Mouse (Mus musculus) stomach, embryonic 15.5 days (tissue): ENCODE results near the gene Ddx23. TPM values are rescaled to one million over a fixed set of nuclear protein-coding genes. Genes with fewer than 3 reads are reported as not detected.

Experiments used
- ATAC-seq: fragments of 200-750 bp; cut with Nextera tagmentation; 2 replicates; pipeline ENCODE4 v1.8.0; 2017; ENCODE audit warnings: low read depth, moderate number of reproducible peaks, moderate TSS enrichment; ENCODE audit not compliant: insufficient read depth, low FRiP score
- H3K27ac ChIP-seq: fragments of 300-500 bp; sonication (generic); 2 replicates; pipeline ENCODE4 v1.5.1; 2015; ENCODE audit warnings: mild to moderate bottlenecking, inconsistent platforms
- H3K27me3 ChIP-seq: fragments of 300-500 bp; sonication (generic); replicated peaks from 2 replicates; pipeline ENCODE4 v1.6.1; 2015; ENCODE audit warnings: inconsistent platforms
- H3K36me3 ChIP-seq: fragments of 300-500 bp; sonication (generic); 2 replicates; pipeline ENCODE4 v1.6.1; 2015; ENCODE audit warnings: inconsistent platforms
- H3K4me1 ChIP-seq: fragments of 300-500 bp; sonication (generic); 2 replicates; pipeline ENCODE4 v1.6.1; 2015; ENCODE audit warnings: inconsistent platforms
- H3K4me2 ChIP-seq: fragments of 300-500 bp; sonication (generic); 2 replicates; pipeline ENCODE4 v1.6.1; 2015; ENCODE audit warnings: mild to moderate bottlenecking, inconsistent platforms
- H3K4me3 ChIP-seq: fragments of 300-500 bp; sonication (generic); replicated peaks from 2 replicates; pipeline ENCODE4 v1.5.1; 2015; ENCODE audit warnings: inconsistent platforms
- H3K9ac ChIP-seq: fragments of 300-500 bp; sonication (generic); 2 replicates; pipeline ENCODE4 v1.6.1; 2015; ENCODE audit warnings: inconsistent platforms
- H3K9me3 ChIP-seq: fragments of 300-500 bp; sonication (generic); 2 replicates; pipeline ENCODE4 v1.6.1; 2016; ENCODE audit warnings: inconsistent platforms
- WGBS: fragments of 180-500 bp; shearing (Covaris S2); methylation state at CpG from one replicate; pipeline ENCODE4 v1.1.7; 2015; 5-methylcytosine and 5-hydroxymethylcytosine counted together
- polyA plus RNA-seq: library from polyadenylated mRNA; unstranded; fragments of >200 nt; fragmentation: Nextera tagmentation; extraction: Ambion mirVana; gene quantifications from 2 replicates; pipeline ENCODE4 v1.2.1, GENCODE M21; 2015

Gene Ddx23
- polyA plus RNA-seq = 22.9 and 26.8 TPM in 2 replicates

GRCm38 (mm10) chr15:98662567-98663545 lies at the start of gene Ddx23:
Ddx23 (minus strand) TSS chr15:98662894.
- WGBS = 5% methylated on average over 48 of the region's 48 CpGs
- Histone ChIP-seq H3K27ac (peak within 1 kb of the TSS; percentile 81), H3K4me1 (0 out of 2 replicates have a peak, but pooled peaks cover 4% of the 10 kb centered on the region), H3K4me2 (peak within 1 kb of the TSS; percentile 56), H3K27me3 (no peaks in the 10 kb centered on the region), H3K36me3 (peaks cover 16% of the 10 kb centered on the region), H3K9me3 (no peaks in the 10 kb centered on the region), H3K4me3 (peak within 1 kb of the TSS; percentile 70), H3K9ac (peak within 1 kb of the TSS; percentile 76)
- ATAC-seq = peak; percentile 96

- Histone ChIP-seq H3K4me3 (no peak overlapping the region), H3K9ac (no peak overlapping the region), H3K4me1 (no peaks in the 10 kb centered on the region), H3K4me2 (no peak overlapping the region), H3K36me3 (no peaks in the 10 kb centered on the region), H3K27me3 (no peaks in the 10 kb centered on the region), H3K27ac (no peak overlapping the region), H3K9me3 (no peaks in the 10 kb centered on the region)
- WGBS = 12% methylated on average over 9 of the region's 9 CpGs
- ATAC-seq = no peak
Observed at GRCm38 (mm10) chr15:98710442-98710841, 47.7 kb upstream of the Ddx23 start.

- ATAC-seq = 0 out of 2 replicates have a peak, but pooled peaks have one; percentile 63
- H3K9ac ChIP-seq = no peak within 1 kb of the TSS
Observed at GRCm38 (mm10) chr15:98707766-98708372, 45.2 kb upstream of the Ddx23 start, which contains the start of gene Ccdc65. Ccdc65 (plus strand) TSS chr15:98708207.

GRCm38 (mm10) chr15:98704312-98704711 lies 41.6 kb upstream of the Ddx23 start:
- Histone ChIP-seq H3K27ac (no peak overlapping the region), H3K9me3 (no peaks in the 10 kb centered on the region), H3K9ac (no peak overlapping the region), H3K4me1 (peaks cover 4% of the 10 kb centered on the region; the same call in 1 of the 2 replicates), H3K36me3 (no peaks in the 10 kb centered on the region), H3K4me2 (no peak overlapping the region), H3K4me3 (no peak overlapping the region), H3K27me3 (peaks cover 24% of the 10 kb centered on the region)
- 59% methylated on average over 9 of the region's 9 CpGs for WGBS
- no peak for ATAC-seq

More at GRCm38 (mm10) chr15:98707766-98708372, 45.2 kb upstream of the Ddx23 start, which contains the start of gene Ccdc65:
- Histone ChIP-seq H3K9me3 (no peaks in the 10 kb centered on the region), H3K36me3 (no peaks in the 10 kb centered on the region), H3K27ac (no peak within 1 kb of the TSS), H3K4me3 (peak within 1 kb of the TSS; percentile 37), H3K4me2 (peak within 1 kb of the TSS; percentile 58), H3K27me3 (0 out of 2 replicates have a peak, but pooled peaks cover 5% of the 10 kb centered on the region), H3K4me1 (no peaks in the 10 kb centered on the region)
- WGBS = 17% methylated on average over 16 of the region's 16 CpGs

GRCm38 (mm10) chr15:98699190-98700105 lies 36.8 kb upstream of the Ddx23 start:
- peak overlapping the region; percentile 23 for H3K4me3 ChIP-seq
- peaks cover 19% of the 10 kb centered on the region for H3K27me3 ChIP-seq
- no peaks in the 10 kb centered on the region for H3K9me3 ChIP-seq
- H3K4me1 ChIP-seq = peaks cover 6% of the 10 kb centered on the region; the same call in 1 of the 2 replicates
- H3K27ac ChIP-seq = no peak overlapping the region
- H3K36me3 ChIP-seq = no peaks in the 10 kb centered on the region
- H3K4me2 ChIP-seq = peak overlapping the region; percentile 68
- H3K9ac ChIP-seq = no peak overlapping the region
- 5% methylated on average over 40 of the region's 40 CpGs for WGBS
- ATAC-seq = peak; percentile 73

GRCm38 (mm10) chr15:98696216-98696615 lies 33.5 kb upstream of the Ddx23 start:
- H3K9me3 ChIP-seq = no peaks in the 10 kb centered on the region
- H3K27ac ChIP-seq = no peak overlapping the region
- no peak overlapping the region for H3K9ac ChIP-seq
- peaks cover 15% of the 10 kb centered on the region; the same call in 1 of the 2 replicates for H3K4me1 ChIP-seq
- 39% methylated on average over 8 of the region's 8 CpGs for WGBS
- H3K27me3 ChIP-seq = peaks cover 16% of the 10 kb centered on the region
- H3K4me3 ChIP-seq = no peak overlapping the region
- no peak for ATAC-seq
- no peak overlapping the region for H3K4me2 ChIP-seq
- H3K36me3 ChIP-seq = no peaks in the 10 kb centered on the region

- 36% methylated on average over 9 of the region's 9 CpGs for WGBS
- no peaks in the 10 kb centered on the region for H3K36me3 ChIP-seq
- peaks cover 15% of the 10 kb centered on the region; the same call in 1 of the 2 replicates for H3K4me1 ChIP-seq
- no peaks in the 10 kb centered on the region for H3K9me3 ChIP-seq
- peaks cover 11% of the 10 kb centered on the region for H3K27me3 ChIP-seq
- no peak for ATAC-seq
- no peak overlapping the region for H3K4me3 ChIP-seq
- H3K27ac ChIP-seq = no peak overlapping the region
- H3K4me2 ChIP-seq = no peak overlapping the region
- H3K9ac ChIP-seq = no peak overlapping the region
Observed at GRCm38 (mm10) chr15:98695726-98696125, 33.0 kb upstream of the Ddx23 start.

GRCm38 (mm10) chr15:98692171-98692715 lies 29.5 kb upstream of the Ddx23 start:
- no peaks in the 10 kb centered on the region for H3K36me3 ChIP-seq
- peak overlapping the region; percentile 11; the same call in 1 of the 2 replicates for H3K27ac ChIP-seq
- peak; percentile 25; the same call in 1 of the 2 replicates for ATAC-seq
- H3K27me3 ChIP-seq = no peaks in the 10 kb centered on the region; the same call in 1 of the 2 replicates
- H3K4me2 ChIP-seq = no peak overlapping the region
- 32% methylated on average over 11 of the region's 11 CpGs for WGBS
- no peak overlapping the region for H3K9ac ChIP-seq
- peaks cover 9% of the 10 kb centered on the region; the same call in 1 of the 2 replicates for H3K4me1 ChIP-seq
- H3K9me3 ChIP-seq = no peaks in the 10 kb centered on the region
- no peak overlapping the region for H3K4me3 ChIP-seq

- Histone ChIP-seq H3K36me3 (no peaks in the 10 kb centered on the region), H3K4me3 (no peak overlapping the region), H3K27me3 (no peaks in the 10 kb centered on the region; the same call in 1 of the 2 replicates), H3K4me2 (no peak overlapping the region), H3K9me3 (no peaks in the 10 kb centered on the region), H3K4me1 (peaks cover 9% of the 10 kb centered on the region; the same call in 1 of the 2 replicates), H3K9ac (no peak overlapping the region), H3K27ac (peak overlapping the region; percentile 11; the same call in 1 of the 2 replicates)
- WGBS = 63% methylated on average over 7 of the region's 7 CpGs
- no peak for ATAC-seq
Observed at GRCm38 (mm10) chr15:98691486-98692147, 28.9 kb upstream of the Ddx23 start.

- H3K9me3 ChIP-seq = no peaks in the 10 kb centered on the region
- H3K9ac ChIP-seq = no peak overlapping the region
- H3K36me3 ChIP-seq = no peaks in the 10 kb centered on the region
- WGBS = 76% methylated on average over 2 of the region's 2 CpGs
- peaks cover 9% of the 10 kb centered on the region; the same call in 1 of the 2 replicates for H3K4me1 ChIP-seq
- H3K27ac ChIP-seq = no peak overlapping the region
- no peaks in the 10 kb centered on the region; the same call in 1 of the 2 replicates for H3K27me3 ChIP-seq
- ATAC-seq = no peak
- H3K4me3 ChIP-seq = no peak overlapping the region
- H3K4me2 ChIP-seq = no peak overlapping the region
Observed at GRCm38 (mm10) chr15:98689682-98690081, 27.0 kb upstream of the Ddx23 start.
